Mouse (Mus musculus): ENCODE results near the gene Sun1. TPM values are rescaled to one million over a fixed set of nuclear protein-coding genes. Genes with fewer than 3 reads are reported as not detected.

Sun1 gene
- polyA plus RNA-seq, 1 experiment from 2014 or later = 59.3 TPM

GRCm38 (mm10) chr5:139209685-139210026 lies 9.2 kb downstream of the Sun1 start:
- 92% methylated on average over 7 of the region's 7 CpGs for WGBS

GRCm38 (mm10) chr5:139211737-139212385 lies 11.4 kb downstream of the Sun1 start:
- no peaks in the 10 kb centered on the region for H3K4me1 ChIP-seq
- H3K27ac ChIP-seq = no peak overlapping the region
- 94% methylated on average over 11 of the region's 11 CpGs for WGBS
- ATAC-seq (ENCODE audit: low FRiP score) = no peak
- no peak overlapping the region for H3K4me2 ChIP-seq
- H3K27me3 ChIP-seq = no peaks in the 10 kb centered on the region
- no peaks in the 10 kb centered on the region for H3K9me3 ChIP-seq
- H3K4me3 ChIP-seq (replicated peaks) = no peak overlapping the region
- no peak overlapping the region for H3K9ac ChIP-seq
- peaks cover 43% of the 10 kb centered on the region for H3K36me3 ChIP-seq (replicated peaks)

More at GRCm38 (mm10) chr5:139209685-139210026, 9.2 kb downstream of the Sun1 start:
- Histone ChIP-seq H3K9me3 (no peaks in the 10 kb centered on the region), H3K9ac (no peak overlapping the region), H3K27ac (no peak overlapping the region), H3K4me3 (replicated peaks) (no peak overlapping the region), H3K4me1 (peaks cover 12% of the 10 kb centered on the region), H3K36me3 (replicated peaks) (peaks cover 24% of the 10 kb centered on the region), H3K4me2 (no peak overlapping the region), H3K27me3 (no peaks in the 10 kb centered on the region)
- no peak for ATAC-seq (ENCODE audit: low FRiP score)

DNA sequence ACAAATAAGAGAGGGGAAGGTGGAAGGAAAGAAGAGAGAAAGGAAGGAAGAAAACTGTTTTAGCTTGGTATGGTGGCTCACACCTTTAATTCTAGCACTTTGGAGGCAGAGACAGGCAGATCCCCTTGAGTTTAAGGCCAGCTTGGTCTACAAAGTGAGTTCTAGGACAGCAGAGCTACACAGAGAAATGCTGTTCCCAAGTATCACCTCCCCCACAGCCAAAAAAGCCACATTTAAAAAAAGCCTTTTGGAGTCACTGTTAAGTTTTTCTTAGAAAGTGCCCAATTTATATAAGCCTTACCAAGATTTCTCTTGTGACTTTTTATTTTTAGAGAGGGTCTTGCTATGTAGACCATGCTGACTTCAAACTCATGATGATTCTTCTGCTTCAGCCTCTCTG lies 13.9 kb downstream of the Sun1 start:
- ATAC-seq (ENCODE audit: low FRiP score) = no peak
- Histone ChIP-seq H3K27me3 (no peaks in the 10 kb centered on the region), H3K27ac (no peak overlapping the region), H3K9ac (no peak overlapping the region), H3K9me3 (no peaks in the 10 kb centered on the region), H3K4me2 (no peak overlapping the region), H3K36me3 (replicated peaks) (peaks cover 36% of the 10 kb centered on the region), H3K4me1 (no peaks in the 10 kb centered on the region), H3K4me3 (replicated peaks) (no peak overlapping the region)

GRCm38 (mm10) chr5:139215184-139215583 lies 14.7 kb downstream of the Sun1 start:
- no peaks in the 10 kb centered on the region for H3K4me1 ChIP-seq
- H3K36me3 ChIP-seq (replicated peaks) = peaks cover 38% of the 10 kb centered on the region
- WGBS = 93% methylated on average over 5 of the region's 5 CpGs
- no peaks in the 10 kb centered on the region for H3K9me3 ChIP-seq
- no peak for ATAC-seq (ENCODE audit: low FRiP score)
- H3K4me2 ChIP-seq = no peak overlapping the region
- H3K4me3 ChIP-seq (replicated peaks) = no peak overlapping the region
- H3K27me3 ChIP-seq = no peaks in the 10 kb centered on the region
- H3K9ac ChIP-seq = no peak overlapping the region
- H3K27ac ChIP-seq = no peak overlapping the region

- Histone ChIP-seq H3K4me3 (replicated peaks) (no peak overlapping the region), H3K27me3 (no peaks in the 10 kb centered on the region), H3K27ac (no peak overlapping the region), H3K36me3 (replicated peaks) (peaks cover 40% of the 10 kb centered on the region), H3K9ac (no peak overlapping the region), H3K4me1 (no peaks in the 10 kb centered on the region), H3K9me3 (no peaks in the 10 kb centered on the region), H3K4me2 (no peak overlapping the region)
- WGBS = 95% methylated on average over 2 of the region's 2 CpGs
- no peak for ATAC-seq (ENCODE audit: low FRiP score)
These were observed 15.7 kb downstream of the Sun1 start for GRCm38 (mm10) chr5:139216121-139216520.

- no peaks in the 10 kb centered on the region for H3K27me3 ChIP-seq
- 100% methylated on average over 3 of the region's 3 CpGs for WGBS
- H3K9me3 ChIP-seq = no peaks in the 10 kb centered on the region
- H3K9ac ChIP-seq = no peak overlapping the region
- no peaks in the 10 kb centered on the region for H3K4me1 ChIP-seq
- ATAC-seq (ENCODE audit: low FRiP score) = no peak
- H3K4me3 ChIP-seq (replicated peaks) = no peak overlapping the region
- H3K27ac ChIP-seq = no peak overlapping the region
- H3K36me3 ChIP-seq (replicated peaks) = peaks cover 45% of the 10 kb centered on the region
- H3K4me2 ChIP-seq = no peak overlapping the region
These were observed 16.3 kb downstream of the Sun1 start for GRCm38 (mm10) chr5:139216774-139217173.

DNA sequence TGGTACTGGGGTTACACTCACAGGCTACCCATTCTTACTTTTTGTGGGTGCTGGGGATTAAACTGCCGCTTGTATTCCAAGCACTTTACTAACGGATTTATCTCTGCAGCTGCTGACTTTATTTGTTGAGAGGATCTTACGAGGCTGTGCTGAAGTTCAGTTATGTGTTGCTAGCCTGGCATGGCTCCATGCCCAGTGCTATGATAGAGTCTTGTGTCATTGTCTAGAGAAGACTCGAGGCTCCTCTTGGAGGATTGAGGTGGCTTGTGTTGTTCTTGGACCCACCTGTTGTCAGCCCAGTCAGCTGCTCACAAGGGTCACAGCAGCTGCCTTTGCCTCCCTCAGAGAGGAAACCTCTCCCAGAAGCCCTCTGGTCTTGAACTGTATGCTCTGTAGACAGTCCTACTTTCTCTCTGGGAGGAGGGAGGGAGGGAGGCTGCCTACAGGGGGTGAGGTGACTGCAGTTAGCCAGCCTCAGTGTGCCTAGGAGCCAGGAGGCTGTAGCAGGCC lies 19.6 kb downstream of the Sun1 start:
- Histone ChIP-seq H3K9me3 (no peaks in the 10 kb centered on the region), H3K27ac (no peak overlapping the region), H3K36me3 (replicated peaks) (peaks cover 66% of the 10 kb centered on the region), H3K4me2 (no peak overlapping the region), H3K4me1 (no peaks in the 10 kb centered on the region), H3K27me3 (no peaks in the 10 kb centered on the region), H3K9ac (no peak overlapping the region), H3K4me3 (replicated peaks) (no peak overlapping the region)
- 92% methylated on average over 4 of the region's 4 CpGs for WGBS
- ATAC-seq (ENCODE audit: low FRiP score) = no peak

DNA sequence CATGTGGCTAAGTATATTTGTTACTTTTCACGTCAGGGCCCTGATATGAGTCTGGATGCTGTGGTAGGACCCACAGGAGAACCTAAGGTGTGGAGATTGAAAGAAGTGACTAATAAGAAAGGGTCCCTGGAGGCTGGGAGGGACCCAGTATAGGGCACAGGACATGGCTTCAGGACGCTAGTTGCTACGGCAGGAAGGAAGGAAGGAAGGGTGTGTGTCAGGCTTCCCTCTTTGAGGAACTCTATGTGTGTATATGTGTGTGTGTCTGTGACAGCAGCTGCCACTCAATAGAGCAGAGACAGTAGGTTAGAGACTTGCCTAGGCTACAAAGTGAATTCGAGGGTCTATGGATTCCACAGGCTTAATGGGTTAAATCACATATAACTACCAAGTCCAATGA lies 20.2 kb downstream of the Sun1 start:
- Histone ChIP-seq H3K36me3 (replicated peaks) (peaks cover 67% of the 10 kb centered on the region), H3K27ac (no peak overlapping the region), H3K4me3 (replicated peaks) (no peak overlapping the region), H3K4me1 (no peaks in the 10 kb centered on the region), H3K4me2 (no peak overlapping the region), H3K9ac (no peak overlapping the region), H3K27me3 (no peaks in the 10 kb centered on the region), H3K9me3 (no peaks in the 10 kb centered on the region)
- no peak for ATAC-seq (ENCODE audit: low FRiP score)
- WGBS = 94% methylated on average over 4 of the region's 4 CpGs

GRCm38 (mm10) chr5:139223331-139223730 lies 22.9 kb downstream of the Sun1 start:
- Histone ChIP-seq H3K4me1 (no peaks in the 10 kb centered on the region), H3K36me3 (replicated peaks) (peaks cover 82% of the 10 kb centered on the region), H3K27ac (no peak overlapping the region), H3K4me2 (no peak overlapping the region), H3K27me3 (no peaks in the 10 kb centered on the region), H3K9ac (no peak overlapping the region), H3K9me3 (no peaks in the 10 kb centered on the region), H3K4me3 (replicated peaks) (no peak overlapping the region)
- 96% methylated on average over 10 of the region's 10 CpGs for WGBS
- ATAC-seq (ENCODE audit: low FRiP score) = no peak

DNA sequence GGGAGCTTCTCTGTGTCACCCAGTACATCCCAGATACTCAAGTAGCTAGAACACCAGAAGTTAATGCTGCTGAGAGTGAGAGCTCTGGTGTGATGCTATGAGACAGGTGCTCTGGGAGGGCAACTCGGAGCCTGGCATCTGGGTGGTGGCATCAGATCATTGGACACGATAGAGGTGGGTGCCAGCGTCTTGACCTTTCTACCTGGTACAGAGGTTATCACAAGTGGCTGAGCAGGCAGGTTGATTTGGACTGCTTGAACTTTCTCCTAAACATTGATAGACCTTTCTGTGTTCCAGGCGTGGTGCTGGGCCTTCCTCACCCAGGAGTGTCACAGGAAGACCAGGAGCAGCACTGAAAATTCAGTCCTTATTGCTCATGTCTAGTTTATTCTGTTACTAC lies 26.8 kb downstream of the Sun1 start:
- no peak for ATAC-seq (ENCODE audit: low FRiP score)
- Histone ChIP-seq H3K27me3 (no peaks in the 10 kb centered on the region), H3K4me3 (replicated peaks) (no peak overlapping the region), H3K9me3 (no peaks in the 10 kb centered on the region), H3K36me3 (replicated peaks) (peaks cover 96% of the 10 kb centered on the region), H3K9ac (no peak overlapping the region), H3K4me2 (no peak overlapping the region), H3K27ac (no peak overlapping the region), H3K4me1 (no peaks in the 10 kb centered on the region)
- WGBS = 93% methylated on average over 4 of the region's 4 CpGs

- Histone ChIP-seq H3K4me1 (no peaks in the 10 kb centered on the region), H3K4me2 (no peak overlapping the region), H3K27me3 (no peaks in the 10 kb centered on the region), H3K36me3 (replicated peaks) (peaks cover 97% of the 10 kb centered on the region), H3K27ac (no peak overlapping the region), H3K9ac (no peak overlapping the region), H3K9me3 (no peaks in the 10 kb centered on the region), H3K4me3 (replicated peaks) (no peak overlapping the region)
- 94% methylated on average over 2 of the region's 2 CpGs for WGBS
- ATAC-seq (ENCODE audit: low FRiP score) = no peak
These were observed 27.2 kb downstream of the Sun1 start for GRCm38 (mm10) chr5:139227645-139228044.

- Histone ChIP-seq H3K27me3 (no peaks in the 10 kb centered on the region), H3K27ac (no peak overlapping the region), H3K4me1 (no peaks in the 10 kb centered on the region), H3K9me3 (no peaks in the 10 kb centered on the region), H3K4me2 (no peak overlapping the region), H3K9ac (no peak overlapping the region), H3K36me3 (replicated peaks) (peaks cover 95% of the 10 kb centered on the region), H3K4me3 (replicated peaks) (no peak overlapping the region)
- ATAC-seq (ENCODE audit: low FRiP score) = no peak
- WGBS = 96% methylated on average over 3 of the region's 3 CpGs
These were observed 27.9 kb downstream of the Sun1 start for GRCm38 (mm10) chr5:139228318-139228717.

GRCm38 (mm10) chr5:139229716-139230115 lies 29.3 kb downstream of the Sun1 start:
- no peaks in the 10 kb centered on the region for H3K4me1 ChIP-seq
- 96% methylated on average over 3 of the region's 3 CpGs for WGBS
- H3K4me2 ChIP-seq = no peak overlapping the region
- no peak overlapping the region for H3K27ac ChIP-seq
- no peaks in the 10 kb centered on the region for H3K9me3 ChIP-seq
- H3K36me3 ChIP-seq (replicated peaks) = peaks cover 95% of the 10 kb centered on the region
- H3K4me3 ChIP-seq (replicated peaks) = no peak overlapping the region
- H3K27me3 ChIP-seq = no peaks in the 10 kb centered on the region
- no peak for ATAC-seq (ENCODE audit: low FRiP score)
- no peak overlapping the region for H3K9ac ChIP-seq
